Mouse (Mus musculus) neural tube, embryonic 11.5 days (tissue): Measurements from ENCODE around the gene Rnf168. TPM values are rescaled to one million over a fixed set of nuclear protein-coding genes. Genes with fewer than 3 reads are reported as not detected.
A peak's percentile ranks its signal among the peaks of the same experiment; 100 is the strongest.
"Not testable (repeated sequence)": the region's sequence is repeated elsewhere in the genome, so short reads cannot be mapped to it uniquely, and the experiment has no call there.

Experiments used
- ATAC-seq: fragments of 200-750 bp; cut with Nextera tagmentation; 2 replicates; pipeline ENCODE4 v1.8.0; 2017; ENCODE audit warnings: moderate number of reproducible peaks, mild to moderate bottlenecking, moderate TSS enrichment, moderate library complexity; ENCODE audit not compliant: insufficient read depth, low FRiP score, low TSS enrichment
- DNase-seq: peaks from one replicate; pipeline ENCODE4 v3.0.0-alpha.2; 2015; ENCODE audit warnings: low spot score
- H3K27ac ChIP-seq: fragments of 300-500 bp; sonication (generic); 2 replicates; pipeline ENCODE4 v1.5.1; 2014; ENCODE audit warnings: low read depth, mild to moderate bottlenecking, low read length
- H3K27me3 ChIP-seq: fragments of 300-500 bp; sonication (generic); 2 replicates; pipeline ENCODE4 v1.6.1; 2014; ENCODE audit warnings: mild to moderate bottlenecking, low read length, mixed read lengths; ENCODE audit not compliant: control insufficient read depth, insufficient read depth
- H3K36me3 ChIP-seq: fragments of 300-500 bp; sonication (generic); 2 replicates; pipeline ENCODE4 v1.6.1; 2014; ENCODE audit warnings: mild to moderate bottlenecking, low read length, moderate library complexity, mixed read lengths; ENCODE audit not compliant: control insufficient read depth, insufficient read depth
- H3K4me1 ChIP-seq: fragments of 300-500 bp; sonication (generic); 2 replicates; pipeline ENCODE4 v1.6.1; 2014; ENCODE audit warnings: low read length, mixed read lengths; ENCODE audit not compliant: control insufficient read depth, insufficient read depth
- H3K4me2 ChIP-seq: fragments of 300-500 bp; sonication (generic); 2 replicates; pipeline ENCODE4 v1.6.1; 2014; ENCODE audit warnings: low read depth, mild to moderate bottlenecking, moderate library complexity
- H3K4me3 ChIP-seq: fragments of 300-500 bp; sonication (generic); 2 replicates; pipeline ENCODE4 v1.5.1; 2014; ENCODE audit warnings: low read depth, low read length
- H3K9ac ChIP-seq: fragments of 300-500 bp; sonication (generic); 2 replicates; pipeline ENCODE4 v1.6.1; 2014; ENCODE audit warnings: mild to moderate bottlenecking, low read length
- H3K9me3 ChIP-seq: fragments of 300-500 bp; sonication (generic); 2 replicates; pipeline ENCODE4 v1.6.1; 2016; ENCODE audit warnings: low read length; ENCODE audit not compliant: control insufficient read depth
- WGBS: fragments of 180-500 bp; shearing (Covaris S2); extraction: QIAGEN DNeasy Blood & Tissue Kit; methylation state at CpG from one replicate; pipeline ENCODE4 v1.1.7; 2014; 5-methylcytosine and 5-hydroxymethylcytosine counted together
- polyA plus RNA-seq: library from polyadenylated mRNA; unstranded; fragments of >200 nt; fragmentation: Nextera tagmentation; extraction: Ambion mirVana; gene quantifications from 2 replicates; pipeline ENCODE4 v1.2.1, GENCODE M21; 2014

Rnf168 gene
- polyA plus RNA-seq: 23.6 and 23.9 TPM in 2 replicates

GRCm38 (mm10) chr16:32277308-32278256 is at the start of gene Rnf168:
Gene Rnf168, plus strand, starts transcription at chr16:32277459.
- under 1% methylated on average over 74 of the region's 75 CpGs for WGBS
- Histone ChIP-seq H3K4me3 (peak within 1 kb of the TSS; percentile 87), H3K9ac (peak within 1 kb of the TSS; percentile 89), H3K4me2 (peak within 1 kb of the TSS; percentile 67), H3K36me3 (no peaks in the 10 kb centered on the region; the same call in 1 of the 2 replicates), H3K4me1 (peaks cover 10% of the 10 kb centered on the region; the same call in 1 of the 2 replicates), H3K9me3 (no peaks in the 10 kb centered on the region), H3K27ac (peak within 1 kb of the TSS; percentile 86), H3K27me3 (no peaks in the 10 kb centered on the region)
- ATAC-seq: peak; percentile 88
- peak; percentile 90 for DNase-seq

GRCm38 (mm10) chr16:32232050-32232449 is 45.2 kb upstream of the Rnf168 start:
- H3K36me3 ChIP-seq, H3K4me3 ChIP-seq, DNase-seq, H3K9ac ChIP-seq, H3K27ac ChIP-seq, H3K9me3 ChIP-seq, ATAC-seq, H3K27me3 ChIP-seq, H3K4me1 ChIP-seq, H3K4me2 ChIP-seq: not testable (repeated sequence)
- WGBS: 91% methylated on average over 3 of the region's 3 CpGs

- no peak for ATAC-seq
- Histone ChIP-seq H3K4me3 (no peak overlapping the region), H3K27me3 (no peaks in the 10 kb centered on the region), H3K4me1 (no peaks in the 10 kb centered on the region), H3K36me3 (peaks cover 6% of the 10 kb centered on the region; the same call in 1 of the 2 replicates), H3K9me3 (no peaks in the 10 kb centered on the region), H3K4me2 (no peak overlapping the region), H3K9ac (no peak overlapping the region), H3K27ac (no peak overlapping the region)
- DNase-seq: no peak
- WGBS: 92% methylated on average over 19 of the region's 19 CpGs
These were observed 39.2 kb upstream of the Rnf168 start for GRCm38 (mm10) chr16:32237930-32238680.

DNA sequence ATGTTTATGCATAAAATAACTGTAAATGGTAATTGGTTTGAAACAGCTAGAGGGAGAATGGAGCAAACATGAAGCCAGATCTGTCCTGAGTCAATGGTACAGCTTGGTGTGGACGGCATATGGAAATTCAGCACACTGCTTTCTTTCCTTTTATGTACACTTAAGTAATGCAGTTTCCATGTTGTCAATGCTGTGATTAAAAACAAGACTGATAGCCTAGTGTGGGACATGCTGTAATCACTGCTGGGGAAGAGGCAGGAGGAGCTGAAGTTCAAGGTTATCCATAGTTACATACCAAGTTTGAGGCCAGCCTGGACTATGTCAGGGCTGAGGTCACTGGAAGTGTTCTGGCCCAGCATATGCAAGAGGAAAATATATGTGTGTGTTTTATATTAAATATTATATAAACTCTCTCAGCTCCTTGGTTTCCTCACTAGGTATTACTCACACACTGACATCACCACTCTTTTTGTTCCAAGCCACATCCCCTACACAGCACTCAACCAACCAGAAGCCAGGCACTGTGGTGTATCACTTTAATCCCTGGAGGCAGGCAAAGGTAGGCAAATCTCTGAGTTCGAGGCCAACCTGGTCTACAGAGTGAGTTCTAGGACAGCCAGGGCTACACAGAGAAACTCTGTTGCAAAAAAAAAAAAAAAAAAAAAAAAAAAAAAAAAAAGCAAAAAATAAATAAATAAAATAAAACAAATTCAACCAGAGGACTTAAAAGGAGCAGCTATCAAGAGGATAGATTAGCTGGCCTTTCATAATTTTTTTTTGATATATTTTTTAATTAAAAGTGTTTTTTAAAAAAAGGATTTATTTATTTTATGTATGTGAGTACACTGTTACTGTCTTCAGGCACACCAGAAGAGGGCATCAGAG is 37.6 kb upstream of the Rnf168 start:
- Histone ChIP-seq H3K4me1 (no peaks in the 10 kb centered on the region), H3K27ac (no peak overlapping the region), H3K27me3 (no peaks in the 10 kb centered on the region), H3K9me3 (no peaks in the 10 kb centered on the region), H3K4me3 (no peak overlapping the region), H3K9ac (no peak overlapping the region), H3K4me2 (no peak overlapping the region), H3K36me3 (0 out of 2 replicates have a peak, but pooled peaks cover 6% of the 10 kb centered on the region)
- no peak for ATAC-seq
- DNase-seq: no peak
- WGBS: 93% methylated on average over 2 of the region's 2 CpGs

- no peaks in the 10 kb centered on the region for H3K9me3 ChIP-seq
- H3K4me2 ChIP-seq: no peak overlapping the region
- ATAC-seq: no peak
- WGBS: 96% methylated on average over 3 of the region's 3 CpGs
- H3K27me3 ChIP-seq: no peaks in the 10 kb centered on the region
- DNase-seq: no peak
- no peak overlapping the region for H3K4me3 ChIP-seq
- no peaks in the 10 kb centered on the region for H3K36me3 ChIP-seq
- H3K9ac ChIP-seq: no peak overlapping the region
- no peak overlapping the region for H3K27ac ChIP-seq
- peaks cover 9% of the 10 kb centered on the region for H3K4me1 ChIP-seq
These were observed 33.4 kb upstream of the Rnf168 start for GRCm38 (mm10) chr16:32243901-32244300.

GRCm38 (mm10) chr16:32246351-32246791 is 30.9 kb upstream of the Rnf168 start:
- Histone ChIP-seq H3K27me3 (no peaks in the 10 kb centered on the region), H3K4me3 (peak overlapping the region; percentile 97), H3K36me3 (no peaks in the 10 kb centered on the region), H3K27ac (peak overlapping the region; percentile 89), H3K4me1 (peaks cover 9% of the 10 kb centered on the region), H3K9me3 (no peaks in the 10 kb centered on the region), H3K9ac (peak overlapping the region; percentile 88), H3K4me2 (peak overlapping the region; percentile 76)
- ATAC-seq: no peak; the same call in 1 of the 2 replicates
- WGBS: under 1% methylated on average over 33 of the region's 41 CpGs
- DNase-seq: peak; percentile 59

DNA sequence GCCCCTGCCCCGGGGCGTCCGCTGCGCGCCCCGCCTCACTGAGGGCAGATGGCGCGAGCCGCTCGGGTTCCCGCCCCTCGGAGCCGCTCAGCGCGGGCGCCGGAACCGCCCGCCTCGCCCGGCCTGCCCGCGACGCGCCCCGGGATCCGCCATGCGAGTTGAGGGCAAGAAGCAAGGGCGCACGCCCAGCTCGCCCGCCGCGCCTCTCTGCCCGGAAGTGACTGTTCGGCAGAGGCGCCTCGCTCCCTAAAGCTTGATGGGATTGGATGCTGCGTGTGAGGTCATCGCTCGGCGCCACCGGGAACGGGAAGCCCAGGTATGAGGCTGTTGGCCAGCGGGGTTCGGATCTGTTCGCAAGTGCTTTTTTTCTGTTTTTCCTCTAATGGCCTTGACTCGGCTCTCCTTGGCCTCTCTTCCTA is 30.3 kb upstream of the Rnf168 start, which contains the start of the genes Fbxo45 and Wdr53:
Gene Fbxo45 (minus strand): TSS at position 207 of the 419 bp plus-strand sequence.
Gene Wdr53 (plus strand): TSS at position 276 of the 419 bp plus-strand sequence.
- H3K9me3 ChIP-seq: no peaks in the 10 kb centered on the region
- DNase-seq: peak; percentile 95
- ATAC-seq: peak; percentile 98
- H3K27ac ChIP-seq: peak within 1 kb of the TSS; percentile 89
- under 1% methylated on average over 37 of the region's 48 CpGs for WGBS
- H3K36me3 ChIP-seq: no peaks in the 10 kb centered on the region
- H3K9ac ChIP-seq: peak within 1 kb of the TSS; percentile 88
- H3K27me3 ChIP-seq: no peaks in the 10 kb centered on the region
- peaks cover 9% of the 10 kb centered on the region for H3K4me1 ChIP-seq
- H3K4me2 ChIP-seq: peak within 1 kb of the TSS; percentile 76
- peak within 1 kb of the TSS; percentile 97 for H3K4me3 ChIP-seq

DNA sequence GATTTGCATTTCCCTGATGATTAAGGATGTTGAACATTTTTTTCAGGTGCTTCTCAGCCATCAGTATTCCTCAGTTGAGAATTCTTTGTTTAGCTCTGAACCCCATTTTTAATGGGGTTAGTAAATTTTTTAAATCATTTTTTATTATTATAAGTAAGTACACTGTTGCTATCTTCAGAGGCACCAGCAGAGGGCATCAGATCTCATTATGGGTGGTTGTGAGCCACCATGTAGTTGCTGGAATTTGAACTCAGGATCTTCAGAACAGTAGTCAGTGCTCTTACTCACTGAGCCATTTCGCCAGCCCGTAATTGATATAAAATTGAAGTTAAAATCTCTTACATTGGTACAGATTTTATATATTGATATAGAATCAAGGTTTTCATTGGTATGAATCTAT is 13.0 kb upstream of the Rnf168 start:
- WGBS: 79% methylated on average over 2 of the region's 2 CpGs
- H3K9me3 ChIP-seq, H3K4me1 ChIP-seq, H3K36me3 ChIP-seq, ATAC-seq, H3K9ac ChIP-seq, H3K27me3 ChIP-seq, H3K4me3 ChIP-seq, H3K27ac ChIP-seq, H3K4me2 ChIP-seq: not testable (repeated sequence)
- DNase-seq: peak; percentile 14
